Mouse (Mus musculus): Measurements from ENCODE around the gene D630045J12Rik. TPM values are rescaled to one million over a fixed set of nuclear protein-coding genes. Genes with fewer than 3 reads are reported as not detected.

The D630045J12Rik gene
- polyA plus RNA-seq, 1 experiment from 2014 or later: 10.4 TPM

DNA sequence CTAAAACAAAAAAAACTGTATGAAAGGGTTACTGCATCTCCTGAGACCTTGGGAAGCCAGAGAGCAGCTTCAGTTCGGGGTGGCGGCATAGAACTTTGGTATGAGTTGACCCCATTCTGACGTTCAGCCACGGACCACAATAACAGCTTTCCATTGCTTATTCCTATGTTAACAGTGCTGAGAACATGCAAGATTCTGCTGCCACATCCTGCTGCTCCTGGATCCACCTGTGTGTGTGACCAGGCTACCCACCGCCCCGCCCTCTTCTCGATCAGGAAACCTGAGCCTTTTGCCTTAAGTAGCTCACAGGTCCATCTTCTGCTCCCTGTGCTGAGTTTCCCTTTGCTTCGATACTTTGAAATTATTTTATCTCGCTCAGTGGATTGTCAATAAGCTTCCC lies 147.9 kb downstream of the D630045J12Rik start:
- Histone ChIP-seq H3K36me3 (ENCODE audit: control insufficient read depth, insufficient read depth, low read length) (no peaks in the 10 kb centered on the region), H3K4me2 (ENCODE audit: low read length) (no peak overlapping the region), H3K9ac (ENCODE audit: low read depth, low read length) (no peak overlapping the region), H3K9me3 (ENCODE audit: control insufficient read depth, low read length) (no peaks in the 10 kb centered on the region), H3K4me1 (ENCODE audit: control insufficient read depth, insufficient read depth, low read depth, low read length) (no peaks in the 10 kb centered on the region), H3K27ac (ENCODE audit: low read depth, low read length) (no peak overlapping the region), H3K4me3 (ENCODE audit: low read length) (no peak overlapping the region), H3K27me3 (replicated peaks; ENCODE audit: control insufficient read depth, insufficient read depth, low read length) (no peaks in the 10 kb centered on the region)
- 87% methylated on average over 9 of the region's 9 CpGs for WGBS
- ATAC-seq: no peak

DNA sequence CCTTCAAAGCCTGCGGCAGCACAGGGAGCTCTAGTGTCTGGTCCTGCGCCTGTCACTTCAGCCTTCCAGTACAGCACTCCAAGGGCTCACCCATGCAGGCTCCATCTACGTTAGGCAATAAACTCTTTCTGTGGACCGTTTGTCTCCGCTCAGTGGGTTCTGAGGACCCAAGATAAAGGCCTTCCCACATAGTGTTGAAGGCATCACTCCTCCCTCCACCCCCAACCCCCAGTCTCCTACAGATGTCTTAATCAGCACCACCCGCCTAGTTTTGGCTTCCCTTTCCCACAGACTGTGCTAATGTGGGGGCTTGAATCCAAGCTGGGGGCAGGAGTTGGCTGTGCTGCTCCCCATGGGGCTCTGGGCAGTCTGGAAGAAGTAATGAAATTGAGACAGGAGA lies 150.0 kb downstream of the D630045J12Rik start:
- Histone ChIP-seq H3K4me3 (ENCODE audit: low read length) (no peak overlapping the region), H3K4me2 (ENCODE audit: low read length) (no peak overlapping the region), H3K9me3 (ENCODE audit: control insufficient read depth, low read length) (no peaks in the 10 kb centered on the region), H3K36me3 (ENCODE audit: control insufficient read depth, insufficient read depth, low read length) (no peaks in the 10 kb centered on the region), H3K9ac (ENCODE audit: low read depth, low read length) (no peak overlapping the region), H3K27ac (ENCODE audit: low read depth, low read length) (no peak overlapping the region), H3K27me3 (replicated peaks; ENCODE audit: control insufficient read depth, insufficient read depth, low read length) (no peaks in the 10 kb centered on the region), H3K4me1 (ENCODE audit: control insufficient read depth, insufficient read depth, low read depth, low read length) (no peaks in the 10 kb centered on the region)
- no peak for ATAC-seq
- 51% methylated on average over 6 of the region's 6 CpGs for WGBS

DNA sequence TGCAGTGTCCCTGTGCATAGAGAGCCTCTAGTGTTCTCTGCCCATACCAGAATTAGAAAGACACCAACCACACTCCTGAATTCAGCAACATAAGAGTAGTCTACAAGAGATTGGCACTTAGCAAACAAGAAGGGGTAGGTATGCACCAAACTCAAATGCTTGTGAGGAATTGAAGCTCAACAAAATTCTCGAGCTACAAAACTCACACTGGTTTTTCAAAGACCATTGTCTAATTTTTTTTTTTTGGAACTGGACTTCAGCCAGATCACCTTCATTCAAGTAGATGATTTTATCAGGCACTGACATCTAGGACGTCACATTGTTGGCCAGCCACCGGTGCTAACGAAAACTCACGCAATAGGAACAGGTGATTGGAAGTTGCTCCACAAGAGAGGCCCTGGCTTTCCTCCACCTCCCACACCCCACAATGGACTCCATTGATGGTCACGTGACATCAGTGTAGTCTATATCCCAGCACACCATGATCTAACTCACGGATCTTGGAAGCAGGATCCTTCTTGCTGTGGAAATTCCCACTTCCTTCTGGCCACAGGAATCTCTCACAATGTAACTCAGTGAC lies 151.5 kb downstream of the D630045J12Rik start:
- no peaks in the 10 kb centered on the region for H3K27me3 ChIP-seq (replicated peaks; ENCODE audit: control insufficient read depth, insufficient read depth, low read length)
- H3K27ac ChIP-seq (ENCODE audit: low read depth, low read length): no peak overlapping the region
- H3K4me2 ChIP-seq (ENCODE audit: low read length): no peak overlapping the region
- no peaks in the 10 kb centered on the region for H3K4me1 ChIP-seq (ENCODE audit: control insufficient read depth, insufficient read depth, low read depth, low read length)
- no peak for ATAC-seq
- WGBS: 83% methylated on average over 7 of the region's 7 CpGs
- H3K9me3 ChIP-seq (ENCODE audit: control insufficient read depth, low read length): no peaks in the 10 kb centered on the region
- no peak overlapping the region for H3K9ac ChIP-seq (ENCODE audit: low read depth, low read length)
- no peak overlapping the region for H3K4me3 ChIP-seq (ENCODE audit: low read length)
- no peaks in the 10 kb centered on the region for H3K36me3 ChIP-seq (ENCODE audit: control insufficient read depth, insufficient read depth, low read length)

DNA sequence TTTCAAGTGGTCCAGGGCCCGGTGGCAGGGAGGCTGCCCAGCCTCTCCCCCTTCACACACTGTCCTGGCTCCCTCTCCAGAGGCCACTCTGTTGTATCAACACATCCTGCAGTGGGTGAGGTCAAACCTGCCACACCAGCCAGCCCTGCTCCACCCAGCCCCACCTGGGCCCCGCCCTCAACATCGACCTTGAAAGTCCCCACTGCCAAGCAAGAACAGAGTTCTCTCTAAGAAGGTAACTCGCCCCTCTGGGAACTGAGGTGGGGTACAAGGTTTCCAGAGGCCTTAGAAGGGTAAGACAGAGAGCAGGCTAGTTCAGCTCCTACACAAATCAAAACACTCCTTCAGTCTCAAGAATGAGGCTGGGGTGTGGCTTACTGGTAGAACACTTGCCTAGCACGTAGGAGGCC lies 156.8 kb downstream of the D630045J12Rik start:
- Histone ChIP-seq H3K27ac (ENCODE audit: low read depth, low read length) (no peak overlapping the region), H3K4me2 (ENCODE audit: low read length) (no peak overlapping the region), H3K4me1 (ENCODE audit: control insufficient read depth, insufficient read depth, low read depth, low read length) (no peaks in the 10 kb centered on the region), H3K36me3 (ENCODE audit: control insufficient read depth, insufficient read depth, low read length) (no peaks in the 10 kb centered on the region), H3K4me3 (ENCODE audit: low read length) (no peak overlapping the region), H3K9me3 (ENCODE audit: control insufficient read depth, low read length) (no peaks in the 10 kb centered on the region), H3K9ac (ENCODE audit: low read depth, low read length) (no peak overlapping the region), H3K27me3 (replicated peaks; ENCODE audit: control insufficient read depth, insufficient read depth, low read length) (no peaks in the 10 kb centered on the region)
- no peak for ATAC-seq
- WGBS: 77% methylated on average over 5 of the region's 5 CpGs

DNA sequence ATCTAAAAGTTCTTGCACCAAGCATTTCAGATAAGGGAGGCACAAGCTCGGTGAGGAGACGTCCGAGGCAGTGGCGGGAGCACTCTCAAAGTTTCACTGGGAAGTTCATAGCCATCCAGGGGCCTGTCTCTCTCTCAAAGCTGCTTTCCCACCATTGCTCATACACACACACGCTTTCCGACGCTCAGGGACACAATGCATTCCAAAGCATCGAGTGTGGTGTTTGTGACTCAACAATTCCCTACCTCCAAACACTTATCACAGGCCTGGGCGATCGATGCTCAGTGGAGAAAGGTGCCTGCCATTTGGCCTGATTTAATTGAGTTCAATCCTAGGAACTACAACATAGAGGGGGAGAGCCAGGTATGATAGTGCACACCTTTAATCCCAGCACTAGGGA lies 159.1 kb downstream of the D630045J12Rik start:
- ATAC-seq: no peak
- H3K4me3 ChIP-seq (ENCODE audit: low read length): no peak overlapping the region
- no peak overlapping the region for H3K9ac ChIP-seq (ENCODE audit: low read depth, low read length)
- no peak overlapping the region for H3K4me2 ChIP-seq (ENCODE audit: low read length)
- H3K4me1 ChIP-seq (ENCODE audit: control insufficient read depth, insufficient read depth, low read depth, low read length): no peaks in the 10 kb centered on the region
- 89% methylated on average over 10 of the region's 10 CpGs for WGBS
- no peaks in the 10 kb centered on the region for H3K9me3 ChIP-seq (ENCODE audit: control insufficient read depth, low read length)
- H3K27ac ChIP-seq (ENCODE audit: low read depth, low read length): no peak overlapping the region
- H3K36me3 ChIP-seq (ENCODE audit: control insufficient read depth, insufficient read depth, low read length): no peaks in the 10 kb centered on the region
- H3K27me3 ChIP-seq (replicated peaks; ENCODE audit: control insufficient read depth, insufficient read depth, low read length): no peaks in the 10 kb centered on the region

DNA sequence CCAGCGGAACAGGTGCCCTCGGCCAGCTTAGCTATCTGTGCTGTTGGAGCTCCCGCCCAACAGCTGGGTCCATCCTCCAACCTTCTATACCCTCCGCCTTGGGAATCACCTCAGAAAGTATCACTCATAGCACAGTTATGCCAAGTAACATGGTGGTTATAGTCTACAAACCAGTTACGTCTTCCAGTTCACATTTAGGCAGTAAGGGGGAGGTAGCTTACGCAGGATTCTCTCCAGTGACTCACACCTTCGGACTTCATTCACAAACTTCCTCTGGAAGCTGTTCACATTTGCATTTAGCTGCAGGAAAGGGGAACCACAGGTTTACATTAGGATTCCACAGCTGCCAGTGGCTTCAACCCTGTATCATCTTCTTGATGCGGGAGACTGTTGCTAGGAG lies 161.3 kb downstream of the D630045J12Rik start:
- Histone ChIP-seq H3K4me2 (ENCODE audit: low read length) (no peak overlapping the region), H3K9me3 (ENCODE audit: control insufficient read depth, low read length) (no peaks in the 10 kb centered on the region), H3K9ac (ENCODE audit: low read depth, low read length) (no peak overlapping the region), H3K27me3 (replicated peaks; ENCODE audit: control insufficient read depth, insufficient read depth, low read length) (no peaks in the 10 kb centered on the region), H3K36me3 (ENCODE audit: control insufficient read depth, insufficient read depth, low read length) (no peaks in the 10 kb centered on the region), H3K4me3 (ENCODE audit: low read length) (no peak overlapping the region), H3K27ac (ENCODE audit: low read depth, low read length) (no peak overlapping the region), H3K4me1 (ENCODE audit: control insufficient read depth, insufficient read depth, low read depth, low read length) (no peaks in the 10 kb centered on the region)
- 93% methylated on average over 8 of the region's 8 CpGs for WGBS
- no peak for ATAC-seq

DNA sequence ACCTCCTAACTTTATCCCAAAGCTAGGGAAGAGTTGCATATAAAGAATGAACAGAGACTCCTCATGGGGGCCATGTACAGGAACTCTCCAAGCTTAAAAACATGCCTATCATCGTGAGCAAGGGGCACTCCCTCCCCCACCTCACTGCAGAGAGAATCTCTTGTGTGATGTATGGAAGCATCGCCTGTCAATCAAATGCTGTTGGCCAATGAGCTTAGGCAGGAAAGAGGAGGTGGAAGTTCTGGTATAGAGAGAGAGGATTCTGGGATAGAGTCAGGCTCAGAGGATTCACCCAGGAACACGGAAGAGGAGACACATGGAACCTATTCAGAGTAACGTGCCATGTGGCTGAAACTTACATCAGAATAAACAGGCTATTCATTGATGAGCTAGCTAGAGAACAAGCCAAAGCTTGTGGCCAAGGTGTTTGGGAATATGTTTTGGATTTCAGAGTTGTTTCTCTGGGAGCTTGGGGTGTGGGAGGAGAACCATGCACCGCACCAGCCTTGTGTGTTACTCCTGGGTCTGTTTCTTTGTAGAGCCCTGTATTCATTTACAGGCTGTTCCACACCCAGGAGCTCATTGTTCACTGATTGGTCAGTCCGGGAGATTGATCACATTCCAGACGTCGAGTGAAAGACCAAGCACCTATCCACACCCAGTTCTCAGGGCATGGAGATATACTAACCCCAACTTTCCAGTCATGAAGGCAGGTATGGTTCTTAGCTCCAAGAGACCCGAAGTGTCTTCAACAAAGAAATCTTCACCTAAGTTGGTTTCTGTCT lies 166.4 kb downstream of the D630045J12Rik start:
- no peak for ATAC-seq
- Histone ChIP-seq H3K36me3 (ENCODE audit: control insufficient read depth, insufficient read depth, low read length) (no peaks in the 10 kb centered on the region), H3K9me3 (ENCODE audit: control insufficient read depth, low read length) (no peaks in the 10 kb centered on the region), H3K4me3 (ENCODE audit: low read length) (no peak overlapping the region), H3K27ac (ENCODE audit: low read depth, low read length) (no peak overlapping the region), H3K27me3 (replicated peaks; ENCODE audit: control insufficient read depth, insufficient read depth, low read length) (no peaks in the 10 kb centered on the region), H3K4me2 (ENCODE audit: low read length) (no peak overlapping the region), H3K4me1 (ENCODE audit: control insufficient read depth, insufficient read depth, low read depth, low read length) (no peaks in the 10 kb centered on the region), H3K9ac (ENCODE audit: low read depth, low read length) (no peak overlapping the region)
- 75% methylated on average over 9 of the region's 9 CpGs for WGBS

DNA sequence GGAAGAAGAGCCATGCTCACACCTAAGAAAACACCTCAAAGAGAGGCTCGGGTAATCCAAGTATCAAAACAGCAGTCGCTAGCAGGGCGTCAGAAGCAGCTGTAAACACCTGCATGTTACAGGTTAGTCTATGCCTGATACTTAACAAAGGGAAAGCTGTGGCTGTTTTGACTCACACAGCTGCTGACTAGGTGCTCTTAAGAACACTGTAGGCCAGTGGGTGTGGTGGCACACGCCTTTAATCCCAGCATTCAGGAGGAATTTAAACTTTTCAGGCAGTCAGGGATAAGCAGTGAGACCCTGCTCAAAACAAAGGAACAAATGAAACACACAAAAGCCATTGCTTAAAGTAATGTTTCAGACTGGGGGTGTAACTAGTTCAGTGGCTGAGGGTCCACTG lies 170.6 kb downstream of the D630045J12Rik start:
- Histone ChIP-seq H3K27me3 (replicated peaks; ENCODE audit: control insufficient read depth, insufficient read depth, low read length) (no peaks in the 10 kb centered on the region), H3K9ac (ENCODE audit: low read depth, low read length) (no peak overlapping the region), H3K4me2 (ENCODE audit: low read length) (no peak overlapping the region), H3K4me1 (ENCODE audit: control insufficient read depth, insufficient read depth, low read depth, low read length) (no peaks in the 10 kb centered on the region), H3K36me3 (ENCODE audit: control insufficient read depth, insufficient read depth, low read length) (no peaks in the 10 kb centered on the region), H3K4me3 (ENCODE audit: low read length) (no peak overlapping the region), H3K27ac (ENCODE audit: low read depth, low read length) (no peak overlapping the region), H3K9me3 (ENCODE audit: control insufficient read depth, low read length) (no peaks in the 10 kb centered on the region)
- 62% methylated on average over 4 of the region's 4 CpGs for WGBS
- ATAC-seq: no peak

DNA sequence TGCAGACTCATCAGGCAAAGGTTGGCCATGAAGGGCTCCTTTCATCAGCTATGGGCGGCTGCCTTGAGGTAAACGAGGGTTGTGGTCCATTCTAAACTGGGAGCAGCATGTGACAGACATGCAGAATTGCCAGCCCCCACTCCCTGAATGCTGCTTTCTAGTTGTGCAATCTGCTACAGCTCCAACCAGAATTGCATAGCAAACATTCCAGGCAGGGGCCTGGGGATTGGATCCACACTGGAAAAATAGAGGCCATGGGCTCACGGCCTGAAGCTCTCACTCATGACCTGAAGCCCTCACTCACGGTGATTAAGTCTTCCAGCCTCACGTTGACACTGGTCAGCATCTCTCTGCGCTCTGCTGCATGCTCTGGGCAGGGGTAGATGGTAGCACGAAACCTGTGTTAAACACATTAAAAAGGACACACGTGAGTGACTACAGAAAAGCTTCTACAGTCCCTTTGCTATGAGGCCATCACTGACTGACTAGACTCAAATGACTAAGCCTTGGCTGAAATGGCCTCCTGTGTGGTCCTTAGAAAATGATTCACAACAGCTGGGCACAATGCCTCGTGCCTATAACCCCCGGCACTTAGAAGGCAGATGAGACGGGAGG lies 172.0 kb downstream of the D630045J12Rik start:
- Histone ChIP-seq H3K27me3 (replicated peaks; ENCODE audit: control insufficient read depth, insufficient read depth, low read length) (no peaks in the 10 kb centered on the region), H3K4me1 (ENCODE audit: control insufficient read depth, insufficient read depth, low read depth, low read length) (no peaks in the 10 kb centered on the region), H3K4me2 (ENCODE audit: low read length) (no peak overlapping the region), H3K9ac (ENCODE audit: low read depth, low read length) (no peak overlapping the region), H3K9me3 (ENCODE audit: control insufficient read depth, low read length) (no peaks in the 10 kb centered on the region), H3K27ac (ENCODE audit: low read depth, low read length) (no peak overlapping the region), H3K36me3 (ENCODE audit: control insufficient read depth, insufficient read depth, low read length) (no peaks in the 10 kb centered on the region), H3K4me3 (ENCODE audit: low read length) (no peak overlapping the region)
- WGBS: 61% methylated on average over 11 of the region's 11 CpGs
- no peak for ATAC-seq

Data from hindbrain, embryonic 16.5 days (tissue).